In the genomic region with DNA sequence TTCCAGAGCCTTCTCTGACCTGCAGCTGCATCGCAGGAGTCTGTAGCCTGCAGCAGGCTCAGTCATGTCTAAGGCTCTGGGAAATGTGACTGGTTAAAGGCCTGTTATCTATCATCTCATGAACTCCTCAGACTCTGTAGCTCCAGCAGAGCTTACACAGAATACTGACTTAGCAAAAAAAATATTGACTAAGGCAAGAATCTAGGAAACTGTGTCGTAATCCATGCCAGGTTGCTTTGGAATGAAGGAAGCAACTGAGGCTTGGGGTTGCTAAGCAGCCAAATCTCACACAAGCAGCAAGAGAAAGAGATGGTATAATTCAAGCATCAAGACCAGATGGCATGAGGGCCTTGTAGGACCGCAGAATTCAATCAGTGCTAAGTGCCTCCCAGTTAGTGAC, we compare ENCODE assay signal across 8 mouse cellular contexts.
DNase-seq lines count a peak whose midpoint lies in the region; ATAC-seq and TF ChIP-seq lines count a peak whose summit lies in the region.

No protein-coding gene starts in this region.

- H3K27ac ChIP-seq in lung, postnatal 0 days (ENCODE audit: low read length), result no peak overlapping the region
- H3K27ac ChIP-seq in embryonic facial prominence, embryonic 11.5 days (replicated peaks; ENCODE audit: low read depth, low read length), result no peak overlapping the region

- no peaks in the 10 kb centered on the region for H3K36me3 ChIP-seq in lung, postnatal 0 days (ENCODE audit: insufficient read depth, low read length)
- no peaks in the 10 kb centered on the region for H3K36me3 ChIP-seq in embryonic facial prominence, embryonic 11.5 days (replicated peaks; ENCODE audit: control insufficient read depth, insufficient read depth, low read depth, low read length)

- no peak overlapping the region for H3K4me2 ChIP-seq in lung, postnatal 0 days (replicated peaks; ENCODE audit: low read depth, low read length)
- no peak overlapping the region for H3K4me2 ChIP-seq in embryonic facial prominence, embryonic 11.5 days (ENCODE audit: low read depth, low read length)

- H3K27me3 ChIP-seq in lung, postnatal 0 days (replicated peaks; ENCODE audit: insufficient read depth, low read length), result no peaks in the 10 kb centered on the region
- H3K27me3 ChIP-seq in embryonic facial prominence, embryonic 11.5 days (ENCODE audit: control insufficient read depth, insufficient read depth, low read length), result no peaks in the 10 kb centered on the region

- DNase-seq in frontal cortex, postnatal 14 days (ENCODE audit: low spot score in 2 of 2), result no peak
- peak; percentile 36 for DNase-seq in lung, postnatal 0 days (ENCODE audit: low spot score)
- DNase-seq in lung, adult 18-20 months, result no peak
- DNase-seq in embryonic facial prominence, embryonic 11.5 days (ENCODE audit: low spot score), result peak; percentile 64

- H3K4me3 ChIP-seq in lung, postnatal 0 days (ENCODE audit: low read depth, low read length), result no peak overlapping the region
- H3K4me3 ChIP-seq in embryonic facial prominence, embryonic 11.5 days (ENCODE audit: low read depth, low read length), result no peak overlapping the region

- WGBS in lung, postnatal 0 days, result 61% methylated on average over 3 of the region's 3 CpGs
- WGBS in embryonic facial prominence, embryonic 11.5 days, result 55% methylated on average over 3 of the region's 3 CpGs

- no peak for TF ChIP-seq CTCF in lung, postnatal 0 days (IDR thresholded peaks at IDR 0.05)

- TF ChIP-seq EP300 in lung, postnatal 0 days (IDR thresholded peaks at IDR 0.05), result no peak

- ATAC-seq in frontal cortex, adult (ENCODE audit: low TSS enrichment), result peak; percentile 75
- ATAC-seq in lung, postnatal 0 days, result no peak
- ATAC-seq in embryonic facial prominence, embryonic 11.5 days (replicated peaks; ENCODE audit: insufficient number of reproducible peaks, low FRiP score, low TSS enrichment, low read depth), result no peak
- 0 out of 2 replicates have a peak, but pooled peaks have one; percentile 36 for ATAC-seq in megakaryocyte-erythroid progenitor cell, adult 5-6 weeks (replicated peaks; ENCODE audit: low FRiP score, low TSS enrichment, poor library complexity, severe bottlenecking)
- no peak for ATAC-seq in granulocyte monocyte progenitor cell, adult 5-6 weeks (replicated peaks; ENCODE audit: poor library complexity, severe bottlenecking)
- no peak for ATAC-seq in CD4-positive, CD25-positive, alpha-beta regulatory T cell, adult 4 months

- no peak overlapping the region for H3K9ac ChIP-seq in lung, postnatal 0 days (replicated peaks; ENCODE audit: low read depth)
- no peak overlapping the region for H3K9ac ChIP-seq in embryonic facial prominence, embryonic 11.5 days (replicated peaks; ENCODE audit: low read length)

- no peaks in the 10 kb centered on the region for H3K9me3 ChIP-seq in lung, postnatal 0 days (ENCODE audit: low read length)
- H3K9me3 ChIP-seq in embryonic facial prominence, embryonic 11.5 days (replicated peaks; ENCODE audit: control insufficient read depth, low read length), result no peaks in the 10 kb centered on the region

- H3K4me1 ChIP-seq in lung, postnatal 0 days (ENCODE audit: insufficient read depth, low read depth, low read length), result no peaks in the 10 kb centered on the region
- peaks cover 2% of the 10 kb centered on the region; the same call in 1 of the 2 replicates for H3K4me1 ChIP-seq in embryonic facial prominence, embryonic 11.5 days (ENCODE audit: control insufficient read depth, insufficient read depth, low read length)

Comparison
In these comparisons a context has a peak if more than half of its experiments do, and no peak if none do; other contexts are left out.
1. DNase-seq: peak in lung, postnatal 0 days (single experiment) and embryonic facial prominence, embryonic 11.5 days (single experiment); none in frontal cortex, postnatal 14 days (0 of 2) and lung, adult 18-20 months (0 of 2).
2. ATAC-seq: peak in frontal cortex, adult (single experiment) and megakaryocyte-erythroid progenitor cell, adult 5-6 weeks (single experiment); none in lung, postnatal 0 days (single experiment), embryonic facial prominence, embryonic 11.5 days (single experiment), granulocyte monocyte progenitor cell, adult 5-6 weeks (single experiment) and CD4-positive, CD25-positive, alpha-beta regulatory T cell, adult 4 months (single experiment).